Mouse (Mus musculus) adrenal gland, postnatal 4 days (tissue): Measurements from ENCODE around the gene Fgfr2. TPM values are rescaled to one million over a fixed set of nuclear protein-coding genes. Genes with fewer than 3 reads are reported as not detected.

ENCODE experiments used
- DNase-seq, 2 experiments: peaks; one replicate each; pipeline ENCODE4 v3.0.0; 2021 to 2022; ENCODE audit warnings: low spot score in 2 of 2, mixed read lengths in 2 of 2
- total RNA-seq, 2 experiments: library from RNA; stranded (reverse); gene quantifications; 2 replicates each; pipeline ENCODE4 v1.2.3; 2021

Fgfr2 gene
- total RNA-seq, 2 experiments from 2014 or later = 205 to 210 TPM

GRCm38 (mm10) chr7:131722316-131722715 lies 1400.8 kb downstream of the Fgfr2 start:
- DNase-seq = no peak

DNA sequence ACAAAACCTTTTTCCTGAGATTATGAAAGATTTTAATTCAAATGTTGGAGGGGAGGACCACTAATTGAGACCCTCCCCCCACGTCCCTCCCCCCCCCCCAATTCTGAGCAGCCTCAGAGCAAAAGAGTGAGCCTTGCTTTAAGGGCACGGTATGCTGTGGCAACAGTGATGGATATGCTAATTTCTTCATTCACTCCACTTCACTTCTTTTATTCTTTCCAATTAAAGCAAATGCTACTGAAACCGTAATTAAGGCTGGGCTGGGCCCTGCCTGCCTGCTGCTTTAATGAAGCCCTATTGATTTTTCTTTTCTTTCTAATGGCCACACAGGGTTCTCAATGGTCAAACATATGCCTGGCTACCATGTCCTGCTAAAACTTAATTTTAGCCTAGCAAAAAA lies 1404.9 kb downstream of the Fgfr2 start:
- no peak for DNase-seq

DNA sequence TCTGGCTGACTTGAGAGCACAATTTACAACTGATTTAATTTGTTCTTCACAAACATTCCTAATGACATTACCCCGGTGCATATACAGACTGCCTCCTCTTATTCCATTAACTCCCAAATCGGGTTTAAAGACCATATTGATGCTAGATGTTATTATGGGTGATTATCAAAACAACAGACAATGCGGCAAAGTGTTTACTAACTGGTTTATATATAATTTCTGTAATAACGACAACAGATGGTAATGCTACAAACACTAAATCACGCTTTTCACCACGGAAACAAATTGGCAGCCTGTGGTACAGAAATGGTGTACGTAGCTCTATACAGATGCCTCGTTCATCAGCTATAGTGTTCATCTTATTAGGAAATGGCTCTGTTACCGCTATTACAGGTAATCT lies 1410.1 kb downstream of the Fgfr2 start:
- DNase-seq = no peak

DNA sequence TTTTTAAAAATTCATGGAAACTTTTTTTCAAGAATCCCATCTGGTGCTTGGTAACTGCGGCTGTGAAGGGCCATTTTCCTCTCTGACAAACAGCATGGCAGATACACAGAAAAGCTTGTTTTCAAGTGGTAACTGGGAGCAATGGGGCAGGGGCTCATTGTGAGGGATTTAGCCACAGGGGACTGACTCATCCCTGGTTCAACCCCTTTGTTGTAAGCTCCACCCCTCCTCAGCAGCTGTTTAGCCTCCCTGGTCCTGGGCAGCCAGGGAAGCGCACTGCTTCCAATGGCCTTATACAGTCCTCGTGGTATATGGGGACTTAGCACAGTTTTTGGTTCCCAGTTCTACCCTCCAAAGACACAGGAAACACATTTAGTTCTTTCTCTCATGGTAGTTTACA lies 1426.3 kb downstream of the Fgfr2 start:
- DNase-seq = no peak

- no peak for DNase-seq
Observed at GRCm38 (mm10) chr7:131687324-131687723, 1435.8 kb downstream of the Fgfr2 start.

DNA sequence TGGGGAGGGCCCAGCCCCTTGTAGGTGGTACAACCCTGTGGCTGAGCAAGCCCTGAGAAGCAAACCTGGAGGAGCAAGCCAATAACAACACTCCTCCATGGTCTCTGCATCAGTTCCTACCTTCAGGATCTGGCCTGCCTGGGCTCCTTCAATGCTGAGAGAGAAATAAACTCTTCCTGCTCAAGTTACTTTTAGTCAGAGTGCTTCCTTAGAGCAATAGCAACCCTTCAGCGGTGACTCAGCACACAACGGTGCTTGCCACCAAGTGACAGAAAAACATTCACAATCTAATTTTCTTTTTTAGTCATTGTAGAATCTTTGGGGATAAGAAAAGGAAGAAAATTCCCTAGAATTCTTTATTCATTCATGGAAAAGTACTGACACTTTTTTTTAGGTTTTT lies 1446.0 kb downstream of the Fgfr2 start:
- DNase-seq = no peak

- DNase-seq = no peak
Observed at GRCm38 (mm10) chr7:131670586-131670985, 1452.6 kb downstream of the Fgfr2 start.

GRCm38 (mm10) chr7:131669326-131669725 lies 1453.8 kb downstream of the Fgfr2 start:
- DNase-seq = no peak

DNA sequence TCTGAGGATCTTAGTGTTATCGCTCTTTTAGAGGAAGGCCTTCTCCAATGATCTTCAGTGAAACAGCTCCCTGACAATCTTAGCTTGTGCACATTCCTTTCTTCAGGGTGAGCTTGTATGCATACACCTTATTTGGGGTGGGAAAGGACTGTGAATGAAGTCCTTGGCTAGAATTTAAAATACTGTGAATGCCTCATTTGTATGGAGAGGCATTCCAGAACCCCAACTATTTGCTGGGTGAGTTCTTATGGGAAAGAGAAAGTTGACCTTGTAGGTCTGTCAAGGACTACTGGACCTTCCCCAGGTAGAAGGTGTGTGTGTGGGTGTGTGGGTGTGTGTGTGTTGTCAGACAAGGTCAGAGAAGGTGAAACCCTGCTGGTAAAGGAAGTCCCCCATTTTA lies 1462.4 kb downstream of the Fgfr2 start:
- no peak for DNase-seq

- DNase-seq = no peak
Observed at GRCm38 (mm10) chr7:131656017-131656416, 1467.1 kb downstream of the Fgfr2 start.

DNA sequence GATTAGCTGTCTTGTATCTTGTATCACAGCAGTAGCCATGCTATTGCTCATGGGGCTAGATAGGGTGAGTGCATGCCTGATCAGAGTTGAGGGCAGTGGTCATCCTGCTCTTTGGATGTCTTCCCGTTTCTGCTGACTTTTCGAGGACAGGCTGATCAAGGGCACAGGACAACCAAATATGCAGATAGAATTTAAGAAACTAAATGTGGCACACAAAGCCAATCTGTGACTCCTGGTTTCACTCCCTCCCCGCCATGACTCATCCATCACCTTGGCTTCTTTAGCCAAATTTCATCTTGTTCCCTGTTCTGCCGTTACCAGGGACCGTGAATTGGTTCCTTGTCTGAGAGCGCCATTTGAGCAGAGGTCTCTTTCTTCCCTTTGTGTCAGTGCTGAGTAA lies 1469.7 kb downstream of the Fgfr2 start:
- DNase-seq = no peak

GRCm38 (mm10) chr7:131651921-131652694 lies 1471.0 kb downstream of the Fgfr2 start:
- no peak for DNase-seq

GRCm38 (mm10) chr7:131650277-131650676 lies 1472.9 kb downstream of the Fgfr2 start:
- DNase-seq = no peak

DNA sequence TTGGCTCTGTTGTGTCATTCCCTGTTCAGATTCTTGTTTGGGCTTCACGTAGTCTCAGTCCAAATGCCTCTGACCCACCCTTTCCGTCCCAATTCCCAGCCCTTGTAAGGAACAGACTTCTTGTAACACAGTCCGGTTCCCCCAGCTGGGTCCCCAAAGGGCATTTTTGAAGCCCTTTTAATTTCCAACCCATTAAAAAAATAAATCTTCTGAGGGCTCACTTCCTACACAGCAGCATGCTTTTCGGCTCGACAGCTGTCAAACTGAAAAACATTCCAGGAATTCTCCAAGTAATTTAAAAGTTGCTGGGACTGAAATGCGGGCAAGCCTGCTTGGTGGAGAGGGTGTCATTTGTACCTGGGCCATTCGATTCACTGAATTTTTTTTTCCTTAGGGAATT lies 1474.9 kb downstream of the Fgfr2 start:
- DNase-seq = no peak

DNA sequence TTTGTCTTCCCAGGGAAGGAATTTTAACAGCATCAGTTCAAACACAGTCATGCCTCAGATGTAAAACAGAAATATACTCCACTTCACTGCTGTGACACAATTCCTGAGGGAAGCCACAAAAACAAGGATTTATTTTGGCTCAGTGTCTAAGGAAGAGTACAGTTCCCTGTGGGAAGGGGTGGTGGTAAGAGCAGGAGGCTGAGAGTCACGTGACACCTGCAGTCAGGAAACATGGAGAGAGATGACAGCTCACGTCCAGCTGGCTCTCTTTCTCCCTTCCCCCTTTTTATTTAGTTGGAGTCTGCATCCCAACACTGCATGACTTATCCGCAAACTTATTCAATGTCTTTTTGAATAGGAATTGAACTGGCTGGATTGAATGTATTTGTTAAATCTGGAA lies 1475.6 kb downstream of the Fgfr2 start:
- no peak for DNase-seq

DNA sequence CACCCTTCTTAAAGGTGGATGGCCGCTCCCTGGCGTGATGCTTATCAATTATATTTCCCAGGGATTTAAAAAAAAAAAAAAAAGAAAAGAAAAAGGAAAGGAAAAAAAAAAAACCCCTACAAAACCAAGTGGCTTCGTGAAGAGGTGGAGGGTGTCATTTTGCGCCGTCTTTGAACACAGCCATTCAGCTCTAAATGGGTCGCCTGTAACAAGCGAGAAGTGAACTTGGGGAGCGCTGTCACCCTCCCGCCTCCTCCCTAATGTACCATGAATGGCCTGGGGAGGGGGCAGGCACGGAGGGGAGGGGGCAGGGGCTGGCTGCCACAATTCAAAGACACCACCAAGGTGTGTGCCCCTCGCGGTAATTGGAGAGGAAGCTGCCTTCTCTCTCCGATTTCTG lies 1478.6 kb downstream of the Fgfr2 start:
- no peak for DNase-seq

DNA sequence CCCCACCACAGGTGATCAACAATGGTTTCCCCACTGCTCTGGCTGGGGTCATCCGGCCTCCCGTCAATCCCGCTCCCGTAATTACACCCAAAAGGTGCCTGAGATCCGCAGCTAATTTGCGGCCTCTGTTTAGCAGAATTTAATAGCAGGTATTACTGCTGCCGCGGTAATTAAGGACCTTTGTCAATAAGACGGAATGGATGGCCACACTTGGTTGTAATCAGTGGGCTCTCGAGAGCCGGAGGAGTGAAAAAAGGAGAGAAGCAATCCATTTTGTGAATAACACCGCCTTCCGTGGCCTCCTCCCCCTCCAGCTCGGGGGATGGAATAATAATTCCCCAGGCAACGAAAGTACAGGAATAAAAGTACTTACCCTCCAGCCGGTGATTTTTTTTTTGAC lies 1479.1 kb downstream of the Fgfr2 start:
- DNase-seq = no peak

DNA sequence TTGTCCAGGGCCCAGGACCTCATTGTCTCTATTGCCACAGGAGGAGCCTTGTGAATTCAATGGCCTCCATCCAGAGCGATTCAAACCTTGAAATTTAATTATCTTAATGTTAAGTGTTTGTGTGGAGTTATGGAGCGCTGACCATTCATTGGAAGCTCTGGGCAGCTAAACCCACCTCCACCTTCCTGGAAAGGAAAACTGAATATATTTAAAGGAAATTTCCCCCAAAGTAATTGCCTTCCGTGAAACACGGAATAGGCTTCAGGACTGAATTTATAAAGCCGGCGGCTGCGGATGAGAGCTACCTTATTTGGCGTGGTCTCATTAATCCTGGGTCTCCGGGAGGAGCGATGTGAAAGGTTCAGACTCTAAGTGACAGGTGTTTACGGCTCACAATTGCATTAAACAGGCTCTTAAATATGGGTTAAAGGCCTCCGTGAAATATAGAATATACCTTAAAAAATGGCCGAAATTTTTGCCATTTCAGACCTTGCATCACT lies 1479.8 kb downstream of the Fgfr2 start:
- DNase-seq = no peak

- DNase-seq = no peak
Observed at GRCm38 (mm10) chr7:131629562-131629961, 1493.6 kb downstream of the Fgfr2 start.

DNA sequence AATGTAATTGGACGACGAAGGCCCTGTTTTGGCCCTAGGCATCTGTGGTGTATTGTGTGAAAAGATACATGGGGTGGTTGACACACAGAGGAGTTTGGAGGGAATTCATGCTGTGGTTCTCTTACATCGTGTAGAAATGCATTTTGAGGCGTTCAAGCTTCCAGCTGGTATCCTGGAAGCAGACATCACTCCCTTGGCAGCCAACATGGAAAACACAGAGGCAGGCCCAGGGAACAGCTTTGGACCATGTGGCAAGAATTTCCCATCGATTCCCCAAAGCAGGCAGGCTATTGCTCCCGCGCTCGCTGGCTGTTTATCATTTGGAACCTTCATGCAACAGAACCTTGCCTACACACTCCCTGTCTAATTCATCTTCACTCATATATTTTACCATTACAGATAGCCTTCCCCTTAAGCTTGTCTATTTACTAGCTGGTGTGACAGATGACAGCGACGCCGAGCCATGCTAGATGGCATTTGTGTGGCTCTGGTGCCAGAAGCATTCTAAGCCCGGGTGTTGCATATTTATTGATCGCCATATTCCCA lies 1494.2 kb downstream of the Fgfr2 start:
- no peak for DNase-seq

DNA sequence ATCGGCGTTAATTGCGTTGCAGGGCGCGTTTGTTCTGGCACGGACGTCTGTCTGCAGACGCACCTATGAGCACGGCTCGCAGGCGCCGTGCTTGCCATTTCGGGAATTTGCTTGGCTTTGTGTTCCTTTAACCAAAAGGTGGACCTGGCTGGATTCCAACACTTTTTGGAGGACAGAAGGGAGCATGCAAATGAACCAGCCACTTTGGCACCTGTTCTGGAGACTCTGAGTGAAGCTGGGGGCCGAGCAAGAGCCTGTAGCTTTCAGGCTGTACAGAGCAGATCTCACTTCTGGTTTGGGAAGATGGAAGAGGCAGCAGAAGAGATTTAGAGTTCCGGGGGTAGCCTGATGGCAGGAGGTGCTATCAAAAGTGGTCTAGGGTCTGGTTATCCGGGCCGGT lies 1494.8 kb downstream of the Fgfr2 start:
- DNase-seq = no peak

GRCm38 (mm10) chr7:131609677-131610076 lies 1513.5 kb downstream of the Fgfr2 start:
- DNase-seq = no peak

DNA sequence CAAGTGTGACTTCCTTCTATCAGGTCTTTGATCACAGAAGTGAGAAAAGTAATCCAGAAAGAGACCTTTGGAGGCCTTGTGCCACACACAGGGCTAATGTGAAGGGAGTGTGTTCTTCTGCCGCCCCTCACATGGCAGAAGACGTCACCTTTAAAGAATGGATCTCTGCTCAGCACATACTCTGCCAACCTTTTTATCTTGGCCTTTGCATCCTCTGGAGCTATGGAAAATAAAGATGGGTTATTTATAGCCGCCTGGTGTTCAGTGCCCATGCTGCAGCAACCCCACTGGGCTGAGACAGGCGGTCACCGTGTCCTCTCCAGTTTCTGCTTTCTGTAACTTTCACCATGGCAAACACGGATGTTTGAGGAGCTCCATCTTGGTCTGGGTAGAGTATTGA lies 1515.1 kb downstream of the Fgfr2 start:
- no peak for DNase-seq
